Mouse (Mus musculus) forebrain, postnatal 0 days (tissue): Measurements from ENCODE around the gene Lamc2. TPM values are rescaled to one million over a fixed set of nuclear protein-coding genes. Genes with fewer than 3 reads are reported as not detected.

Source experiments
- ATAC-seq: fragments of 200-750 bp; cut with Nextera tagmentation; 2 replicates; pipeline ENCODE4 v1.8.0; 2017; ENCODE audit warnings: mild to moderate bottlenecking, moderate library complexity
- DNase-seq: peaks from one replicate; pipeline ENCODE4 v3.0.0-alpha.2; 2015
- H3K27ac ChIP-seq: fragments of 300-500 bp; sonication (generic); 2 replicates; pipeline ENCODE4 v1.5.1; 2014; ENCODE audit warnings: low read depth, mild to moderate bottlenecking, antibody characterized with exemption, low read length, moderate library complexity, mixed read lengths
- H3K27me3 ChIP-seq: fragments of 300-500 bp; sonication (generic); 2 replicates; pipeline ENCODE4 v1.6.1; 2014; ENCODE audit warnings: mild to moderate bottlenecking, low read length, mixed read lengths; ENCODE audit not compliant: insufficient read depth
- H3K36me3 ChIP-seq: fragments of 300-500 bp; sonication (generic); 2 replicates; pipeline ENCODE4 v1.6.1; 2014; ENCODE audit warnings: mild to moderate bottlenecking, moderate library complexity; ENCODE audit not compliant: insufficient read depth
- H3K4me1 ChIP-seq: fragments of 300-500 bp; sonication (generic); 2 replicates; pipeline ENCODE4 v1.6.1; 2014; ENCODE audit warnings: antibody characterized with exemption; ENCODE audit not compliant: insufficient read depth
- H3K4me2 ChIP-seq: fragments of 300-500 bp; sonication (generic); 2 replicates; pipeline ENCODE4 v1.6.1; 2014; ENCODE audit warnings: low read depth, mild to moderate bottlenecking, moderate library complexity
- H3K4me3 ChIP-seq: fragments of 300-500 bp; sonication (generic); 2 replicates; pipeline ENCODE4 v1.5.1; 2014; ENCODE audit warnings: low read depth, low read length, mixed read lengths
- H3K9ac ChIP-seq: fragments of 300-500 bp; sonication (generic); 2 replicates; pipeline ENCODE4 v1.6.1; 2014; ENCODE audit warnings: mild to moderate bottlenecking
- H3K9me3 ChIP-seq: fragments of 300-500 bp; sonication (generic); 2 replicates; pipeline ENCODE4 v1.6.1; 2016; ENCODE audit warnings: low read length
- CTCF ChIP-seq: sonication (generic); IDR thresholded peaks from 2 replicates; pipeline ENCODE4 v1.5.1; 2016; ENCODE audit warnings: antibody characterized with exemption, control low read depth, low read depth
- WGBS: fragments of 180-500 bp; shearing (Covaris S2); extraction: QIAGEN DNeasy Blood & Tissue Kit; methylation state at CpG from one replicate; pipeline ENCODE4 v1.1.7; 2014; 5-methylcytosine and 5-hydroxymethylcytosine counted together
- polyA plus RNA-seq: library from polyadenylated mRNA; unstranded; fragments of >200 nt; fragmentation: Nextera tagmentation; extraction: Ambion mirVana; gene quantifications from 2 replicates; pipeline ENCODE4 v1.2.1, GENCODE M21; 2015
- total RNA-seq: library from RNA; depleted of rRNA; stranded (reverse); fragments of >200 nt; gene quantifications from 2 replicates; pipeline ENCODE4 v1.2.3, GENCODE M21; 2014

Lamc2 gene
- total and polyA plus RNA-seq, 2 experiments from 2014 or later = 4.4 to 5.8 TPM

- H3K27ac ChIP-seq = no peak overlapping the region
- no peak overlapping the region for H3K4me3 ChIP-seq
- ATAC-seq (no peak), DNase-seq (no peak)
- no peak overlapping the region for H3K9ac ChIP-seq
- no peak overlapping the region for H3K4me2 ChIP-seq
- no peaks in the 10 kb centered on the region for H3K36me3 ChIP-seq
- WGBS = 83% methylated on average over 3 of the region's 3 CpGs
- no peaks in the 10 kb centered on the region for H3K27me3 ChIP-seq
- no peak for TF ChIP-seq CTCF
- H3K9me3 ChIP-seq = no peaks in the 10 kb centered on the region
- 0 out of 2 replicates have a peak, but pooled peaks cover 4% of the 10 kb centered on the region for H3K4me1 ChIP-seq
Observed at GRCm38 (mm10) chr1:153197316-153197850, 11.1 kb upstream of the Lamc2 start.

GRCm38 (mm10) chr1:153192945-153193344 lies 6.7 kb upstream of the Lamc2 start:
- Histone ChIP-seq H3K9ac (no peak overlapping the region), H3K4me1 (no peaks in the 10 kb centered on the region; the same call in 1 of the 2 replicates), H3K4me2 (no peak overlapping the region), H3K9me3 (no peaks in the 10 kb centered on the region), H3K27me3 (no peaks in the 10 kb centered on the region), H3K4me3 (no peak overlapping the region), H3K27ac (no peak overlapping the region), H3K36me3 (no peaks in the 10 kb centered on the region)
- 82% methylated on average over 6 of the region's 6 CpGs for WGBS
- DNase-seq (no peak), ATAC-seq (no peak)
- no peak for TF ChIP-seq CTCF

- no peaks in the 10 kb centered on the region; the same call in 1 of the 2 replicates for H3K4me1 ChIP-seq
- no peak for TF ChIP-seq CTCF
- H3K4me3 ChIP-seq = no peak overlapping the region
- peak overlapping the region; percentile 42 for H3K27ac ChIP-seq
- H3K36me3 ChIP-seq = no peaks in the 10 kb centered on the region
- DNase-seq (no peak), ATAC-seq (peak; percentile 23; the same call in 1 of the 2 replicates)
- no peak overlapping the region for H3K9ac ChIP-seq
- H3K9me3 ChIP-seq = no peaks in the 10 kb centered on the region
- WGBS = 69% methylated on average over 4 of the region's 4 CpGs
- H3K4me2 ChIP-seq = no peak overlapping the region
- H3K27me3 ChIP-seq = no peaks in the 10 kb centered on the region
Observed at GRCm38 (mm10) chr1:153192379-153192778, 6.1 kb upstream of the Lamc2 start.

GRCm38 (mm10) chr1:153191943-153192329 lies 5.7 kb upstream of the Lamc2 start:
- ATAC-seq = peak; percentile 87

GRCm38 (mm10) chr1:153191237-153191942 lies 5.1 kb upstream of the Lamc2 start:
- Histone ChIP-seq H3K4me2 (no peak overlapping the region), H3K27ac (peak overlapping the region; percentile 59; the same call in 1 of the 2 replicates), H3K4me3 (no peak overlapping the region), H3K36me3 (no peaks in the 10 kb centered on the region), H3K4me1 (no peaks in the 10 kb centered on the region; the same call in 1 of the 2 replicates), H3K9ac (no peak overlapping the region), H3K9me3 (no peaks in the 10 kb centered on the region), H3K27me3 (no peaks in the 10 kb centered on the region)
- no peak for TF ChIP-seq CTCF
- peak; percentile 14 for DNase-seq
- 31% methylated on average over 15 of the region's 15 CpGs for WGBS
- no peak; the same call in 1 of the 2 replicates for ATAC-seq

More at GRCm38 (mm10) chr1:153191943-153192329, 5.7 kb upstream of the Lamc2 start:
- WGBS = 5% methylated on average over 5 of the region's 5 CpGs
- Histone ChIP-seq H3K4me2 (no peak overlapping the region), H3K4me3 (no peak overlapping the region), H3K36me3 (no peaks in the 10 kb centered on the region), H3K9ac (no peak overlapping the region), H3K27me3 (no peaks in the 10 kb centered on the region), H3K27ac (peak overlapping the region; percentile 42), H3K9me3 (no peaks in the 10 kb centered on the region), H3K4me1 (no peaks in the 10 kb centered on the region; the same call in 1 of the 2 replicates)
- DNase-seq = peak; percentile 87
- no peak for TF ChIP-seq CTCF

GRCm38 (mm10) chr1:153188081-153188480 lies 1.8 kb upstream of the Lamc2 start:
- Histone ChIP-seq H3K9ac (no peak overlapping the region), H3K27me3 (peaks cover 6% of the 10 kb centered on the region), H3K4me1 (peaks cover 4% of the 10 kb centered on the region), H3K9me3 (no peaks in the 10 kb centered on the region), H3K4me3 (no peak overlapping the region), H3K36me3 (no peaks in the 10 kb centered on the region), H3K4me2 (no peak overlapping the region), H3K27ac (no peak overlapping the region)
- no peak for TF ChIP-seq CTCF
- no peak for ATAC-seq
- 54% methylated on average over 3 of the region's 3 CpGs for WGBS
- DNase-seq = no peak

- no peak overlapping the region for H3K9ac ChIP-seq
- H3K4me2 ChIP-seq = no peak overlapping the region
- ATAC-seq (peak; percentile 89), DNase-seq (peak; percentile 69)
- H3K36me3 ChIP-seq = no peaks in the 10 kb centered on the region
- no peak for TF ChIP-seq CTCF
- H3K27me3 ChIP-seq = peaks cover 6% of the 10 kb centered on the region
- no peaks in the 10 kb centered on the region for H3K9me3 ChIP-seq
- no peak overlapping the region for H3K27ac ChIP-seq
- WGBS = 48% methylated on average over 9 of the region's 9 CpGs
- H3K4me3 ChIP-seq = no peak overlapping the region
- H3K4me1 ChIP-seq = no peaks in the 10 kb centered on the region
Observed at GRCm38 (mm10) chr1:153180586-153181289, 5.5 kb downstream of the Lamc2 start.
